Mouse (Mus musculus) layer of hippocampus, adult 8-10 months (tissue): ENCODE data around the gene Gnas. TPM values are rescaled to one million over a fixed set of nuclear protein-coding genes. Genes with fewer than 3 reads are reported as not detected.
"Not testable (repeated sequence)": the region's sequence is repeated elsewhere in the genome, so short reads cannot be mapped to it uniquely, and the experiment has no call there.

Experiments
- DNase-seq, 2 experiments: peaks; one replicate each; pipeline ENCODE4 v3.0.0; 2022; ENCODE audit warnings: low spot score in 2 of 2
- total RNA-seq, 4 experiments: library from RNA; stranded (reverse); gene quantifications; 2 replicates each; pipeline ENCODE4 v1.2.4; 2022

The Gnas gene
- total RNA-seq, 4 experiments from 2014 or later = 1,786 to 1,958 (median 1,837) TPM

DNA sequence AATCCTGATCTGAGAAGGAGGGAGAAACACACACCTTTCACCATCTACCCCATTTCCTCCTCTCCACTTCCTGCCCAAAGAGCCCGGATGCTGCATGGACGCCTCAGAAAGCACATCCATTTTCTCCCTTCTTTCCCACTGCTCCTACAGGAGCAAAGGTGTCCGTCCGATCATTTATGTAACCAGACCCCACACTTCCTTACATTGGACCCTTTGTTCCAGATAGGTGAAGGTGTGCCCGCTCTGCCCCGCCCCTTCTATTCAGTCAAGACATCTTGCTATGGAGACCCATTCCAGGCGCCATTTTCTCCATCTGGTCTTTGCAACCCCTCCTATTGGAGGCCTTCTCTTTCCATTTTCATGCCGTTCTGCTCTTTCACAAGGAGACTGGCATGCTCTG lies 10.3 kb downstream of the Gnas start:
- DNase-seq = no peak

DNA sequence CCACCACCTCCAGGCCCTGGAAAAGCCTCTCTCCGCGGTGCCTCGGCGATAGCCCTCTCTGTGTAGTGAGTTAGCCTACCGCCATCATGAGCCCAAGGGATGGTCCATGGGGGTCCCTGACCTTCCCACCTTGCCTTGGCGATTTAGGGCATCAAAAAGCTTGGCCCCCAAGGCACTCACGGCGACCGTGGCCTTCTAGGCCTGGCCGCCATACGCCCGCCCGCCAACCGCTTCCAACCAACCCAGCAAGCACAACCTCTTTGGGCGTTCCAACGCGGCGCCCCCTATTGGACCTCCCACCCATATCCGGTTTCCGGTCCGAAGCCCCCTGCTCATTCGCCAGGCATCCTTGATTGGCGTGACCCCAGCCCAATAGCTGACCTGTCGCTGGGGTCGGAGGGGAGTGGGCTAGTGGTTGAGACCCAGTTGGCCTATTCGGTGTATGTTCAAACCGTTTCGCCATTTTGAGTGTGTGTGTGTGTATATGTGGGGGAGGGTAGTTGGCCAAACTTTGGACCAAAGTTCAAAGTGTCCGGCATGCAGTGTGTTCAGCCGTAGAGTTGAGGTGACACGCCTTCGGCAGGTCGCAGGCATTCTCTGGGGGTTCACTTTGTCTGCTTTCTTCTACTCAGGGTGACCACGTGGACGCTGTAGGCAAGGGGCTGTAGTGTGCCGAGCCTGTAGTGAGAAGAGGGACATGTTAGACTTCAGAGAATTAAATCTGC lies 11.2 kb downstream of the Gnas start:
- peak; percentile 14 to 21 for DNase-seq

DNA sequence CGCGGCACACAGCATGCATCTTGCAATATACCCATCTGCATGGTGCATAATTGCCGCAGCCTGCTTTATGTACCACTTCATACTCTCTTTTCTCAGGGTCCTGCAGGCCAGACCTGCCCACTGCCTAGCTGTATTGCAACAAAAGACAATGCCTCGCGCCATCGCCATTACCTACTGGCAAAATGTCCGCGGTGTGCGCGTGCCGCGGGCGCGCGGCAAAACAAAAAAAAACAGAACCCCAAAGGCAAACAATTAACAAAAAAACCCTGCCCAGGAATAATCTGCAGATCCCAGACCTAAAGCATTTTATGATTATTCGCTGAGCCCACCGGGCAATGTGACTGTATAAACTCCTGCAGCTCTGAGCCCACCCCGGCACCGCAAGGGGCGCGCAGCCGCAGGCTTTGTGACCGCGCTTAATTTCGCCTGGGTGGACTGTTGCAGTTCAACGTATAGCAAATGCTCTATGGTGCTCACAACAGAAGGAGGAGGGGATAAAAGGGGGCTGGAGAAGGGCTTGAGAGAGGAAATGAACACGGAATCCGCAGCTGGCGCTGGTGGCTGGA lies 11.9 kb downstream of the Gnas start:
- no peak for DNase-seq

DNA sequence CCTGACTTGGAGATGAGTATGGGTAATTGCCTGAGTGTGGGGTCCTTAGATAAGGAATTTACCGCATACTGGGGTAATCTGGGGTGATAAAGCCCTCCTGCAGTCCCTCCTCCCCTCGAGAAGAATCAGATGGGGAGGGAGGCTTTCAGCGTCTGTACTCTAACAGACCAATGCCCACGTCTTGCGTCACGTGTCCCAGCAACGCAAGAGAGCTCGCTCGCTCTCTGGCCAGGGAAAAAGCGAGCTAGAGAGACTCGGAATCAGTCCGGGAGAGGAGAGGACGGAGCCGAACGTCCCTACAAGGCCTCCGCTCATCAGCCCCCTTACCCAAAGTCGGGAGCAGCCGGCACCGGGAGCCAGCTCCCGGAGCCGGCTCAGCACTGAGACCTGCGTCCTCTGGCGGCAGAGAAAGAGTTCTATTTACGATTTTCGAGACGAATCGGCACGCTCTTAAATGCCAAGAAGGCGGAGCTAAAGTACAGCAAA lies 13.0 kb downstream of the Gnas start:
- no peak for DNase-seq

DNA sequence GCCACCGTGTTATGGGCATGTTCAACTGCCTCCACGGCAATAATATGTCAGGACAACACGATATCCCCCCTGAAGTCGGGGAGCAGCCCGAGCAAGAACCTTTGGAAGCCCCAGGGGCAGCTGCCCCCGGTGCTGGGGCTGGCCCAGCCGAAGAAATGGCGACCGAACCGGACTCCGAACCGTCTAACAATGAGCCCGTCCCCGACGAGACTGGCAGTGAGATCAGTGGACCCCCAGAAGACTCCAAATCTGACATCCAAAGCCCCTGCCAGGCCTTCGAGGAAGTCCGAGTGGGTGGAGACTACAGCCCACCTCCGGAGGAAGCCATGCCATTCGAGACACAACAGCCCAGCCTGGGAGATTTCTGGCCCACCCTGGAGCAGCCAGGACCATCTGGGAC lies 13.7 kb downstream of the Gnas start:
- no peak for DNase-seq

DNA sequence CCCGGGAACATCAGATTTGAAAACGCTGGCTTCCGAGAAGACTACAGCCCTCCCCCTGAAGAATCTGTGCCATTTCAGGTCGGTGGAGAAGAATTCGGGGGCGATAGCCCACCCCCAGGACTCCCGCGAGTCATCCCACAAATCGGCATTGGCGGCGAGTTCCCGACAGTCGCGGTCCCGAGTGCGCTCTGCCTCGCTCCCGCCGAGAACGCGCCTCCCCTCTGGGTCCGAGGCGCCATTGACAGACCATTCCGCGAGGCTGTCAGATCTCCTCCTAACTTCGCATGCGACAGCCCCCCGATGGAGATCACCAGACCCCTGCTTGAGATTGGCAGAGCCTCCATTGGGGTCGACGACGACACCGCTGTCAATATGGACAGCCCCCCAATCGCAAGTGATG lies 14.4 kb downstream of the Gnas start:
- DNase-seq = no peak

DNA sequence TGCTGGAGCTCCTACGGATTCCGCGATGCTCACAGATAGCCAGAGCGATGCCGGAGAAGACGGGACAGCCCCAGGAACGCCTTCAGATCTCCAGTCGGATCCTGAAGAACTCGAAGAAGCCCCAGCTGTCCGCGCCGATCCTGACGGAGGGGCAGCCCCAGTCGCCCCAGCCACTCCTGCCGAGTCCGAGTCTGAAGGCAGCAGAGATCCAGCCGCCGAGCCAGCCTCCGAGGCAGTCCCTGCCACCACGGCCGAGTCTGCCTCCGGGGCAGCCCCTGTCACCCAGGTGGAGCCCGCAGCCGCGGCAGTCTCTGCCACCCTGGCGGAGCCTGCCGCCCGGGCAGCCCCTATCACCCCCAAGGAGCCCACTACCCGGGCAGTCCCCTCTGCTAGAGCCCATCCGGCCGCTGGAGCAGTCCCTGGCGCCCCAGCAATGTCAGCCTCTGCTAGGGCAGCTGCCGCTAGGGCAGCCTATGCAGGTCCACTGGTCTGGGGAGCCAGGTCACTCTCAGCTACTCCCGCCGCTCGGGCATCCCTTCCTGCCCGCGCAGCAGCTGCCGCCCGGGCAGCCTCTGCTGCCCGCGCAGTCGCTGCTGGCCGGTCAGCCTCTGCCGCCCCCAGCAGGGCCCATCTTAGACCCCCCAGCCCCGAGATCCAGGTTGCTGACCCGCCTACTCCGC lies 15.1 kb downstream of the Gnas start:
- DNase-seq = no peak

DNA sequence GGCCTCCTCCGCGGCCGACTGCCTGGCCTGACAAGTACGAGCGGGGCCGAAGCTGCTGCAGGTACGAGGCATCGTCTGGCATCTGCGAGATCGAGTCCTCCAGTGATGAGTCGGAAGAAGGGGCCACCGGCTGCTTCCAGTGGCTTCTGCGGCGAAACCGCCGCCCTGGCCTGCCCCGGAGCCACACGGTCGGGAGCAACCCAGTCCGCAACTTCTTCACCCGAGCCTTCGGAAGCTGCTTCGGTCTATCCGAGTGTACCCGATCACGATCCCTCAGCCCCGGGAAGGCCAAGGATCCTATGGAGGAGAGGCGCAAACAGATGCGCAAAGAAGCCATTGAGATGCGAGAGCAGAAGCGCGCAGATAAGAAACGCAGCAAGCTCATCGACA lies 15.6 kb downstream of the Gnas start:
- no peak for DNase-seq

DNA sequence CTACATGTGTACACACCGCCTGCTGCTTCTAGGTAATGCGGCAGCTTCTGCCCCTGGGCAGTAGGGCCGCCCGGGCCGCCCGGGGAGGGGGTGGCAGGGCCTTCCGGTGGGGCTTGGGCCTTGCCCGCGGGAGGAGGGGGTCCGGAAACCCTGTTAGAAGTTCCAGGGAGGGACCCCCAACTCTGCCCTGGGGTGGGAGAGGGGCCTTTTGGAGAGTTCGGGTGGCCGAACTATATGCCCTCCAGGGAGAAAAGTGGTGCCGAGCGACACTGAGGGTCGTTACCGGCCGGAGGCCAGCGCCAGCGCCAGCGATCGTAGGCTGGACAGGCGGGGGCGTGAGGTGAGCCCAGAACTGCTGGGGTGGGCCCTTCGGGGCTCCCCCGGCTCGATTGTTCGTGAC lies 16.1 kb downstream of the Gnas start:
- DNase-seq = no peak

DNA sequence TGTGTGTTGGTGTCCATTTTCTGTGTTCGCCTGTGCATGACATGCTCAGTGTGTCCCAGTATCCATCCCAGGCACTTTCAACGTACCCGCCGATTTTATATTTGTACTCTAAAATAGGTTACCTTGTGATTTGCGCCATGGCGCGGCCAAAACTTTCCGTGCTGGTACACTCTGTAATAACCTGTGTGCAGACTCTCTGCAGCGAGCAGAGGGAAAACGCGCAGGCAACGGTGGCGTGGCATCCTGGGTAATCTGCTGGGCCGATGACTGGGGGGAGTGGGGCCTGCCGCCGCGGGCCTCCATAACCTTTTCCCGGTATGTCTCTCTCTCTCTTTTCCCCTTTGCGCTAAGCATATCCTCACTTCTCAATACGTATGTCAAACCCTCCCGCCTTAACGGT lies 16.5 kb downstream of the Gnas start:
- DNase-seq = no peak

DNA sequence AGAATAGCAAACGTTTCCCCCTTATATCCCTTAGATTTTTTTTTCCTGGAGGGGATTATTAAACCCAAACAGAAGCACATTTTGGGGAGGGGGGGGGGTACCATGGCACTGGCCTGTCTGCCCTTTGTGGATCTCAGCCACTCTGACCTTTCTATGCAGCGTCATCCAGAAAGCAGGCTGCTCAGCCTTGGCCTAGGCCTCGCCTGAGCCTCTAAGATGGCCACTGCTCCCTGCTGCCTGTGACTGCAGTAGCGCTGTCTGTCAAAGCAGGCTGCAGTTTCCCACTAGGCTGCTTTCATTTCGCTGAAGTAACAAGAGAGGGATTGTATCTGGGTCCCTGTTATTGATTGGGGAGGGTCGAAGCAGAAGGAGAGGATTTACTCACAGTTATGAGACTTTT lies 18.4 kb downstream of the Gnas start:
- DNase-seq = no peak

DNA sequence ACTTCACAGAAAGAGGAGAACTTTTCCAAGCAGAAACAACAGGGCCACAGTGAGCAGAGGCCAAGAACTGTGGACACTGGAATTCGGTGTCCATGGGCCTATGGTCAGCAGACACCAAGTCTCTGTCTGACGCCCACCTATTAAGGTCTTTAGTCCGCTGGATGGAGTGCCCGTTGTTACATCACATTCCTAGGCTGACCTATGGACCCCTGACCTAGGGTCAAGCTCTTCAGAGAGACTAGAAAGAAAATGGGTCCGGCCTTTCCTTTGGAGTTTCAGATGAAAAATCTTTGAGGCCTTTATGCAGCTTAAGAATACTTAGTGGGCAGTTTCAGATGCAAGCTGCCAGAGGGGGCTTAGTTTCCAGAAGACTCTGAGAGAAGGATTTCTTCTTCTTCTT lies 21.5 kb downstream of the Gnas start:
- DNase-seq = no peak

DNA sequence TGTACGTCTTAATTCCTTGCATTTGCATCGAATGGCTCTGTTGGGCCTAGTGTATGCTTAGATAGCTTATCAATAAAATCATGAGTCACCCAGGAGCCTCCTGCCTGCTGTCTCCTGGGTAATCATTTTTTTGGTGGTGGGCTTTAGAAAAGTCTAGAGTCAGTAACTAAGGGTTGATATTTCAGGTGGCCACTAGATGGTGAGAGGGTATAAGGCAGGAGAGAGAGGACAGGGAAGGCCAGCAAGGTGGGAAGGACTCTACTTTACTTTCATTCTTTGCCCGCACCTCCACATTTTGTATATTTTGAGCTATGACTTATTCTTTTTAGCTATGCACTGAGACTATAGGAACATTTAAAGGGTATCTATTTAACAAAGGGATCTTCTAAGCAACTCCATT lies 23.8 kb downstream of the Gnas start:
- no peak for DNase-seq

DNA sequence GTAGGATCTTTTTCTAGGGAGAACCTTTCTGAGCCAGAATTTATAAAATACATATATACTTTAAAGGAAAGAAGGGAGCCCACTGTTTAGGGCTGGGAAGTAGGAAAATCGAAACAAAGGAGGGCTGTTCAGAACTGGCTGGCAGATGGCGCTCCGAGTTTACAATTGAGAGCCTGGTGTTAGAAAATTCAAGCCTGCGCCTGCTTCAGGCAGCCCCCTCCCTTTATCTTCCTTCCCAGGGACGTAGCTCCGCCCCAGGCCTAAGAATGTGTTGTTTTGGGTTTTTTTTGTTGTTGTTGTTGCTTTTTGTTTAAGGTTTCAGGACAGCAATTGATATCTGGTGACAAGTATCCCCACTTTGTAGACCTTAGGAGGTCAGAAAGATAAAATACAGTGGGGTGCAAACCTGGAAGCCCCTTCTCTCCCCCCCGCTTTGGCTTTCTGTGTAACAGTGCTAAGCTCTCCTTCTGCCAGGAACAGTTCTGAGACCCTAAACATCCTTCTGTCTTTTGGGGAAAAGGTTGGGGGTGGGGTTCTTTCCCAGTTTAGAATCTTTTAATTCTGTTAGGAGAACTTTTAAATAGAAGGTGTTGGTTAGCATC lies 26.9 kb downstream of the Gnas start:
- peak in 1 of 2 experiments; percentile 62 for DNase-seq

DNA sequence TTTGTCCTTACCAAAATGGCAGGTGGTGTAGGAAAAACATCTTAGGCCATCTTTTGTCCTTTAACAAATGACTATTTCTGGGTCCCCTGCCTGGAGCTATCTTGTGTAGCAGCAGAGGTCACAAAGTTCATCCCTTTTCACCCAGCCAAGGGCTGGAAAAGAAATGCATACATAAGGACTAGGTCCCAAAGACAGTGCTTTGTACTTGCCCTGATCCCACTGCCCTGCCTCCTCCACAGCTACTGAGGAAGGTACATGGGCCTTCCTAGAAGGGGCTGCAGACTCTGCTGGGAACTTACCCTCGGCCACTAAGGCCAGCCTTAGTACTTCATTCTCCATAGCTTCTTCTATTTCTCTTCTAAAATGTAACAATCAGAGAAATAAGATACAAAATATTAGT lies 27.5 kb downstream of the Gnas start:
- no peak for DNase-seq

DNA sequence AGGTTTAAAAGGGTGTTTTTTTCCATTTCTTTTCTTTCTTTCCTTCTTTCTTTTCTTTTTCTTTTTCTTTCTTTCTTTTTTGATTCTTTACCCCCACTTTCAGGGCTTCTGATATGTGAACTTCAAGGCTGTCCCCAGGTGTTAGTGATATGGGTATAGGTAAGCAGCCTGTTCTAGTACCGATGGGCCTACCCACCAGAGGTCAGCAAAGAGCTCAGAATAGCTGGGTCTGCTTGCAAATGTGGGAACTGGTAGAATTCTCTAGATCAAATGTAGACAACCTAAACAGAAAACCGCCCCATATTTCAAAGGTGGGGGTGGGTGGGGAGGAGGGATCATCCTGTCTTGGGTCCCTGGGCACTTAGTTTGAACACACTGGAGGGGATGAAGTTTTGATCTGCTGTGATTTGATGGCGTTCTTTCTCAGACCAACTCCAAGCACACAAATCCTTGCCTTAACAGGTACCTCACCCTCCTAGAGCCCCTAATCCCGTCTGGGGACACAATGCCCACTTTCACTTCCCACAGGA lies 28.1 kb downstream of the Gnas start:
- peak; percentile 68 to 85 for DNase-seq

DNA sequence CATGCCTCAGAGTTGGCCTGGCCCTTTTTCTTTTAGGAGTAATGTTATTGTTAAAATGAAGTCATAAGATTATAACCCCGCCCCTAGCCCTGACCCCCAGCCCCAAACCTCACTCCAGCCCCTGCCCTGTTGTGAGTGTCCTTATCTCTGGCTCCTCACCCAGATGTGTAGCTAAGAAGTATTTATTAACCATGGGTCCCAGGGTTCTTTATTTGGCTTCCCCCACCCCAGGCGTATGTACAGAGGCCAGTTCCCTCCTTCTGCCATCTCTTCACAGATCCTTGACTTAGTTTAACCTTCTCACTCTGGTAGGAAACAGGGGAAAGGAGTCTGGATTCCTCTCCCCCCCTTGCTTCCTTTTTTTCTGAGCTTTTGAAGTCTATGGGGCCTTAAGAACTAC lies 28.5 kb downstream of the Gnas start:
- no peak for DNase-seq

DNA sequence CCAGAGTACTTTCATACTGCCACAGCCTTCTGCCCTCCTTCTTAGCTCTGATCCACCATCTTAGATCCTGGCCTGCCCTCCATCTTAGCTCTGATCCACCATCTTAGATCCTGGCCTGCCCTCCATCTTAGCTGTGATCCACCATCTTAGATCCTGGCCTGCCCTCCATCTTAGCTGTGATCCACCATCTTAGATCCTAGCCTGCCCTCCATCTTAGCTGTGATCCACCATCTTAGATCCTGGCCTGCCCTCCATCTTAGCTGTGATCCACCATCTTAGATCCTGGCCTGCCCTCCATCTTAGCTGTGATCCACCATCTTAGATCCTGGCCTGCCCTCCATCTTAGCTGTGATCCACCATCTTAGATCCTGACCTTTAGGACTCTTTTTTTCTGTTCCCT lies 31.3 kb downstream of the Gnas start:
- DNase-seq = not testable (repeated sequence)

DNA sequence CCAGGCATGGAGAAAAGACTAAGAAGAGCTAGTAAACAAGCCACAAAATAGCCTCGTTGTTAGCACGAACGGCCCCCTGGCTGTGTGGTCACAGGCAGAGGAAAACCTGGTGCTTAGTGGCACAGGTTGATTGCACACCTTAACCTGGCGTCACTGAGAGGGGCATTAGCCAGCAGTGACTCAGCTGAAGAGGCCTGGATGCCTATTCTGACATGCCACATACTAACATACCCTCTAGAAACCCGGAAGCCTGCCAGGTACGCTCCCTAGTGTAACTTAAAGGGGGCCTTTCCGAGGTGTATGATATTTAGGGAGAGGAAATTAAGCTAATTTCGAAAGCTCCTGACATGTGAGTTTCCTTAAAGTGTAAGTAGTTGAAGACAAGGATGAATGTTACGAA lies 32.5 kb downstream of the Gnas start:
- DNase-seq = no peak

DNA sequence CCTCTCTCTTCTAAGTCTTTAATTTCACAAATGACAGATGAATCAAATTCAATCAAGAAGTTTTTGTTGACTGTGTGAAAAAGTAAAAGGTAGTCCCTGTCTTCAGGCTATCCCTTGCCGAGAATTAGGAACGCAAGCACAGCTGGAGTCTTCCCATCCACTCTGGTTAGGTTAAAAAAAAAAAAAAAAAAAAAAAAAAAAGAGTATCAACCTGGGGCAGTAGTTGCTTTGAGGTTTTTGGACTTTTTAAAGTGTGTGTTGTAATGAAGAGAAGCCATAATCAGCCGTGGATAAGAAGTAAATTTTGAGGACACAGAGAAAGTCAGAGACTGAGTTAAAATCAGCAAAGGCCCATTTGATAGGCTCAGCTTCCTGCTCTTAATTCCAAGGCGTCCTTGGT lies 41.9 kb downstream of the Gnas start:
- no peak for DNase-seq

DNA sequence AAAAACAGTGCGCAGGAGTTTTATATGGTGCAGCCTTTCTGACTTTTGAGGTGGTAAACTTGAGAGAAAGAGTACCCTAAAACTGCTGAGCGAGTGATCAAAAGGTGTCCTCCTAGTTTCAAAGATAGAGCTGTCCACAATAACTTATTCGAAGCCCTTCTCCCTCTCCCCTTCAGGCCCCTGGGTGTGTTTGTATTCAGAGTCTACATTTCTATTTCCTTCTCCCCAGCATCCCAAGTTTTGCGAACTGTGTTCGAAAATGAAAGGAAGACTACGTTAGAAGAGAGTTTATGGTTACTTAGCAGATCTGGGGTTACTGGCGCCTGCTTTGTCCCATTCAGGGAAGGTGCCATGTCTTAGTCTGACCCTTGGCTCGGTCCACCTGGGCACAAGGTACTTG lies 42.4 kb downstream of the Gnas start:
- DNase-seq = no peak

DNA sequence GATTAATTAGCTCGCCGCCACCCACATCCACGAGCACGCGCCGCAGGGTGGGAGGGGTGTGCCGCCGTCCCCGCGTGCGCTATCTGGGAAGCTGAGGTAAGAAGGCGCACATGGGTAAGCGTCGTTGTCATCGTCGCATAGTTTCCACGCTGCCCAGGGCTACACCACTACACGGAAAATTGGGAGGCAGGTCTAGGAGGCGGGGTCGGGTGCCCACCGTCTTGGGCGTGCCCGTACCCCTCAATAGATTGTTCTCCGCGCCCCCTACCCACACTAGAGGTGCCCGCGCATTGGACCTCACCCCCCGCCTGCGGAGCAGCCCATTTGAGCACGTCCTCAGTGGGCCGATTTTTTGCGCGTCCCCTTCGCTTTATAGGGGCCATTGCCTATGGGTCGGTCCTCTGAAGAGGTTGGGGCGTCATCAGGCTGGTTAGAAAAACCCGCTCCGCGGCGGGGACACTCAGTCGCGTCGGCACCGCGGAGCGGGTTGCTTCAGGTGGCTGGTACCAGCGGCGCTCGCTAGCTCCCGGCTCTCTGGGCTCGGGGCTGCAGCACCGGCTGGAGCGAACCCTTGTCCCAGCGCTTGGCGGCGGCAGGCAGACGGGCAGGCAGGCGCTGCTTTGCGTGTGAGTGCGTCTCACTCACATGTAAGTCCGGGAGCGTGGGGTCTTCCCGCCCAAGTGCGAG lies 43.3 kb downstream of the Gnas start:
- DNase-seq = peak; percentile 77 to 79
